Mouse (Mus musculus): Measurements from ENCODE around the gene Lrrc73. TPM values are rescaled to one million over a fixed set of nuclear protein-coding genes. Genes with fewer than 3 reads are reported as not detected.

Lrrc73 gene
- polyA plus RNA-seq, 1 experiment: 106 TPM

DNA sequence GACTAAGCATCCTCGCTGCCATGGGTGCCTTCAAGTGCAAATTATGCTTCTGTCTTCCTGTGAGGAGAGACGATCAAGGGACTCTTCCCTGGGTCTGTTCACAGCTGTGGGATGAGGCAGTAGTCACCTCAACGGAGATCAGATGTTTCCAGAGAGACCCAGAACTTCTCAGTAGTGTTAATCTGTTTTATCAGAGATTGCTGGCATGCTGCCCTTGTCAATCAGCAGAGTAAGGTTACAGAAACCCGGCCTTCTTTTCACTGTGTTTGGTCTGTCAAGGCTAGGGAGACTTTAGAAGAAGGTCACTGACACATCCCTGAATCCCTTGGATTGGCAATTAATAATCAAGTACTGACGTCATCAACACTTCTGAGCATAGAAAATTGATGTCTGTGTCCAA lies 15.9 kb upstream of the Lrrc73 start:
- peaks cover 5% of the 10 kb centered on the region for H3K36me3 ChIP-seq (ENCODE audit: control insufficient read depth, insufficient read depth, low read length)
- no peaks in the 10 kb centered on the region for H3K27me3 ChIP-seq (ENCODE audit: control insufficient read depth, insufficient read depth, low read length)
- H3K4me1 ChIP-seq (ENCODE audit: control insufficient read depth, insufficient read depth, low read length): no peaks in the 10 kb centered on the region
- no peak overlapping the region for H3K27ac ChIP-seq (ENCODE audit: control insufficient read depth, insufficient read depth, low read depth, low read length)
- no peak overlapping the region for H3K4me3 ChIP-seq (ENCODE audit: control insufficient read depth, low read depth, low read length)
- TF ChIP-seq POLR2A (IDR thresholded peaks at IDR 0.05; ENCODE audit: control insufficient read depth, low read depth, low read length): no peak
- TF ChIP-seq CTCF (IDR thresholded peaks at IDR 0.05; ENCODE audit: control insufficient read depth, insufficient read depth, insufficient replicate concordance, low read depth, low read length): no peak

DNA sequence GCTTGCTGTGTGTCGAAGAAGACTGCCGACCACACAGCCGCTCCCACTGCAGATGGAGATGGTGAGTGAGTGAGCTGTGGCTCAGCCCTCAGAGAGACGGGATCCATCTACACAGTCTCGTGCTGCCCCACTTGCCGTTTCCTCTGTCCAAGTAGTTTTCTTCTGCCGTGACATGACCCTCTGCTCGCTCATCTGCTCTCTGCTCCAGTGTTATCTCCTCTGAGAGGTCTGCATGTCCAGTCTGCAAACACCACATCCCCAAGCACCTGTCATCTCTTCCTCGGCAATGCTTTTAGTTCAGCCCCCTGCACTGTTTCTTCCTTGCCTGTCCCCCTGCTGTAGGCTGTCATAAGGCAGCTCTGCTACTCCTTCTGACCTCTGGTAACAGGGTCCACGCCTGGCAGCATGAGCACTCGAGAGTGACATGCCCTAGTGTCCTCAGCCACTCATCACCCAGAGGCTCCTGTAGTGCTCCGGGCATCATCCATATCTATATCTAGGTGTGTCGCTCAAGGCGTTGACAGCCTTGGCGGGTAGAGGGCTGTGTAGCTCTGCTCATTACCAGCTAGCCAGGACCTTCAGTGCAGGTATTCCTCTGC lies 13.7 kb upstream of the Lrrc73 start:
- H3K36me3 ChIP-seq (ENCODE audit: control insufficient read depth, insufficient read depth, low read length): peaks cover 4% of the 10 kb centered on the region
- H3K4me1 ChIP-seq (ENCODE audit: control insufficient read depth, insufficient read depth, low read length): no peaks in the 10 kb centered on the region
- no peaks in the 10 kb centered on the region for H3K27me3 ChIP-seq (ENCODE audit: control insufficient read depth, insufficient read depth, low read length)
- H3K27ac ChIP-seq (ENCODE audit: control insufficient read depth, insufficient read depth, low read depth, low read length): no peak overlapping the region
- no peak overlapping the region for H3K4me3 ChIP-seq (ENCODE audit: control insufficient read depth, low read depth, low read length)
- no peak for TF ChIP-seq CTCF (IDR thresholded peaks at IDR 0.05; ENCODE audit: control insufficient read depth, insufficient read depth, insufficient replicate concordance, low read depth, low read length)
- TF ChIP-seq POLR2A (IDR thresholded peaks at IDR 0.05; ENCODE audit: control insufficient read depth, low read depth, low read length): no peak

DNA sequence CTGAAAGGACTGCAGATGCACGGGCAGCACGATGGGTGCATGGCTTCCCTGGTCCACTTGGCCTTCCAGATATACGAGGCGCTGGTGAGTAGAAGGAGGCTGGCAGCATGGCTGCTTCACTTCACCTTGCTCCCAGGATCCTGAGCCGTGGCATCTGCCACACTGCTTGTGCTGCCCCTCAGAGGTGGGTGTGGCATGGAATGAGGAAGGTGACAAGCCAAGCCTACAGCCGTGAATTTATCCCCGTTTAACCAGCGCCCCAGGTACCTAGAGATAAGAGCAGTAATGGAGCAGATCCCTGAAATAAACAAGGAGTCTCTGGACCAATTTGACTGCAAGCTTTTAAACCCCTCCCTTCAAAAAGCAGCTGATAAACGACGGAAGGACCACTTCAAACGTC lies 11.9 kb upstream of the Lrrc73 start:
- no peak overlapping the region for H3K4me3 ChIP-seq (ENCODE audit: control insufficient read depth, low read depth, low read length)
- 0 out of 2 replicates have a peak, but pooled peaks cover 2% of the 10 kb centered on the region for H3K4me1 ChIP-seq (ENCODE audit: control insufficient read depth, insufficient read depth, low read length)
- H3K27me3 ChIP-seq (ENCODE audit: control insufficient read depth, insufficient read depth, low read length): no peaks in the 10 kb centered on the region
- no peak for TF ChIP-seq POLR2A (IDR thresholded peaks at IDR 0.05; ENCODE audit: control insufficient read depth, low read depth, low read length)
- TF ChIP-seq CTCF (IDR thresholded peaks at IDR 0.05; ENCODE audit: control insufficient read depth, insufficient read depth, insufficient replicate concordance, low read depth, low read length): no peak
- peaks cover 4% of the 10 kb centered on the region for H3K36me3 ChIP-seq (ENCODE audit: control insufficient read depth, insufficient read depth, low read length)
- H3K27ac ChIP-seq (ENCODE audit: control insufficient read depth, insufficient read depth, low read depth, low read length): no peak overlapping the region

DNA sequence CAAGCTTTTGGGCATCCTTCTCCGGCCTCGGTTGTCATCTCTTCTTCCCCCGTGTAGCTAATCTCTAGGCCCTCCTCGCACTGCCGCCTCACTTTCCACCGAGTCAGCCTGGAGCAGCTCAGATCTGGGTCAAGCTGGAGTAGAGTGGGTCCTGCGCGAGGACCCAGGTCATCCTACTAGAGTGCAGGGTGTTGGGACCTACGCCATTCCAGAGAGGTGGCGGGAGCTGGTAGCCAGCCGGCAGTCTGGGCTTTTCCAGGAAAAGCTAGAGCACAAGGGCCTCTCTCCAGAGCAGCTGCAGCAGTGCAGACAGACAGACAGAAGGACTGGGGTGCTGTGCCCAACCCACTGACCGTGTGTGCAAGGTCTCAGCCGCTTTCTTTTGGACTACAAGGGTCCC lies 11.1 kb upstream of the Lrrc73 start:
- Histone ChIP-seq H3K27ac (ENCODE audit: control insufficient read depth, insufficient read depth, low read depth, low read length) (no peak overlapping the region), H3K4me1 (ENCODE audit: control insufficient read depth, insufficient read depth, low read length) (0 out of 2 replicates have a peak, but pooled peaks cover 2% of the 10 kb centered on the region), H3K27me3 (ENCODE audit: control insufficient read depth, insufficient read depth, low read length) (no peaks in the 10 kb centered on the region), H3K4me3 (ENCODE audit: control insufficient read depth, low read depth, low read length) (no peak overlapping the region), H3K36me3 (ENCODE audit: control insufficient read depth, insufficient read depth, low read length) (peaks cover 3% of the 10 kb centered on the region)
- TF ChIP-seq CTCF (IDR thresholded peaks at IDR 0.05; ENCODE audit: control insufficient read depth, insufficient read depth, insufficient replicate concordance, low read depth, low read length) (no peak), POLR2A (IDR thresholded peaks at IDR 0.05; ENCODE audit: control insufficient read depth, low read depth, low read length) (no peak)

DNA sequence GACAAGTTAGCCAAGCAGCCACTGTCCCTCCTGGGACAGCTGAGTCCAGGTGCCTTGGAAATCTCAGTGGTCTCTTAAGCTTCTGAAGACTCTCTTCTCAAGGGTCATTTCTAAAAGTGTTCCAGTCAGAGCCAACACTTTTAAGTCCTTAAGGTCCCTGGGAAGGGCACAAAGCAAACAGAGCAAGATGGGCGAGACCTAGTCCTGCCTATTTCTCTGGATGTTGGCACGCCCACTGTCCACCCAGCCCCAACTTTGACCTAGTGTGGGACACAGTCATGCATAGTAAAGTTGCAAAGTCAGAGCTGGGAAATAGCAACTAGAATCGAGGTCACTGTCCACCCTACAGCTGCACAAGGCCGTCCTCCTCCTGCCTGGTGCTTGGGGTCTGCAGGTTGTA lies 10.3 kb upstream of the Lrrc73 start:
- Histone ChIP-seq H3K27ac (ENCODE audit: control insufficient read depth, insufficient read depth, low read depth, low read length) (no peak overlapping the region), H3K36me3 (ENCODE audit: control insufficient read depth, insufficient read depth, low read length) (peaks cover 2% of the 10 kb centered on the region; the same call in 1 of the 2 replicates), H3K4me1 (ENCODE audit: control insufficient read depth, insufficient read depth, low read length) (0 out of 2 replicates have a peak, but pooled peaks cover 2% of the 10 kb centered on the region), H3K27me3 (ENCODE audit: control insufficient read depth, insufficient read depth, low read length) (no peaks in the 10 kb centered on the region), H3K4me3 (ENCODE audit: control insufficient read depth, low read depth, low read length) (no peak overlapping the region)
- TF ChIP-seq POLR2A (IDR thresholded peaks at IDR 0.05; ENCODE audit: control insufficient read depth, low read depth, low read length): no peak
- no peak for TF ChIP-seq CTCF (IDR thresholded peaks at IDR 0.05; ENCODE audit: control insufficient read depth, insufficient read depth, insufficient replicate concordance, low read depth, low read length)

DNA sequence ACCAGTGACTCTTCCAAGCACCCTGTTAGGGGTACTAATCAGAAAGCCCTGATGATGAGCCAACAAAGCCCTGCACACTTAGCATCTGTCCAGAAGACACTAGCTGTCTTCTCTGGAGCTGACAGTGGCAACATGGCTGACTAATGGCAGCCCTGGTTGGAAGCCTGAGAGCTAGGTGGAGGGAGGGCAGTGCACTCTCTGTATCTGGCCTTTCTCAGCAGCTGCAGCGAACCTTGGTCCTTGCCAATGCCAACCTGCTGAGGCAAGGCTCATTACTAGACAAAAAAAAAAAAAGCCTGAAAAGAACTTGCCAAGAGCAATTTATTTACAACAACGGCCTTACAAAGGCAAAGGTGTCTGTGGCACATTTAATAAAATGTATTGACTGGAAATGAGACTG lies 9.7 kb upstream of the Lrrc73 start:
- H3K36me3 ChIP-seq (ENCODE audit: control insufficient read depth, insufficient read depth, low read length): peaks cover 2% of the 10 kb centered on the region; the same call in 1 of the 2 replicates
- TF ChIP-seq POLR2A (IDR thresholded peaks at IDR 0.05; ENCODE audit: control insufficient read depth, low read depth, low read length): no peak
- no peak for TF ChIP-seq CTCF (IDR thresholded peaks at IDR 0.05; ENCODE audit: control insufficient read depth, insufficient read depth, insufficient replicate concordance, low read depth, low read length)
- H3K4me3 ChIP-seq (ENCODE audit: control insufficient read depth, low read depth, low read length): no peak overlapping the region
- peaks cover 3% of the 10 kb centered on the region for H3K4me1 ChIP-seq (ENCODE audit: control insufficient read depth, insufficient read depth, low read length)
- no peak overlapping the region for H3K27ac ChIP-seq (ENCODE audit: control insufficient read depth, insufficient read depth, low read depth, low read length)
- H3K27me3 ChIP-seq (ENCODE audit: control insufficient read depth, insufficient read depth, low read length): no peaks in the 10 kb centered on the region

DNA sequence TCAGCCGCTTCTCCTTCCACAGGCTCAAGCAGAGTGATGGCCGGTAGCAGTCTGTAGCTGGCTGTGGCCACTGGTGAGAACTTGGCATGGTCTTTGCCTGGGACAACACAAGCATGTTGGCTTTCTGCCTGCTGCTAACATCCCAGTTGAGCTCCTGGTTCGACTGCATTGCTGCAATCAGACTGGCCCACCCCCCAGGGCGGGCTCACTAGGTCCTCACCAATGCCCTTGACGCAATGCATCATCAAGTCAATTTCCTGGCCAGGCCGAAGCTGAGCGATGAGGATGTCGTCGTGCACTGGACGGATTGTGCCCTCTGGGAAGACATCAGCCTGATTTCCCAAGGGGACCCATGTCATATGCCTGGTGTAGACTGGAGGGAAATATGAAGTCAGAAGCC lies 8.8 kb upstream of the Lrrc73 start:
- Histone ChIP-seq H3K27me3 (ENCODE audit: control insufficient read depth, insufficient read depth, low read length) (no peaks in the 10 kb centered on the region), H3K4me3 (ENCODE audit: control insufficient read depth, low read depth, low read length) (no peak overlapping the region), H3K27ac (ENCODE audit: control insufficient read depth, insufficient read depth, low read depth, low read length) (no peak overlapping the region), H3K4me1 (ENCODE audit: control insufficient read depth, insufficient read depth, low read length) (peaks cover 5% of the 10 kb centered on the region), H3K36me3 (ENCODE audit: control insufficient read depth, insufficient read depth, low read length) (peaks cover 2% of the 10 kb centered on the region; the same call in 1 of the 2 replicates)
- no peak for TF ChIP-seq CTCF (IDR thresholded peaks at IDR 0.05; ENCODE audit: control insufficient read depth, insufficient read depth, insufficient replicate concordance, low read depth, low read length)
- TF ChIP-seq POLR2A (IDR thresholded peaks at IDR 0.05; ENCODE audit: control insufficient read depth, low read depth, low read length): no peak

Data from testis, adult 2 months (tissue).